Mouse (Mus musculus) right cerebral cortex, postnatal 36 days (tissue): ENCODE data around the gene Plpp2.

ENCODE experiments used
- DNase-seq, 2 experiments: peaks; one replicate each; pipeline ENCODE4 v3.0.0; 2022; ENCODE audit warnings: low spot score in 2 of 2, mixed read lengths in 1 of 2

Gene Plpp2

GRCm38 (mm10) chr10:79533126-79533911 is at the start of gene Plpp2:
Plpp2 (minus strand) TSS chr10:79533796.
- DNase-seq, result no peak

GRCm38 (mm10) chr10:79581501-79581900 is 47.9 kb upstream of the Plpp2 start:
- no peak for DNase-seq

- no peak for DNase-seq
These were observed 47.2 kb upstream of the Plpp2 start for GRCm38 (mm10) chr10:79580811-79581210.

- no peak for DNase-seq
These were observed 46.8 kb upstream of the Plpp2 start for GRCm38 (mm10) chr10:79580356-79580755.

- no peak for DNase-seq
These were observed 46.2 kb upstream of the Plpp2 start for GRCm38 (mm10) chr10:79579781-79580180.

GRCm38 (mm10) chr10:79578891-79579290 is 45.3 kb upstream of the Plpp2 start:
- DNase-seq, result no peak

GRCm38 (mm10) chr10:79578276-79578675 is 44.7 kb upstream of the Plpp2 start:
- DNase-seq, result no peak

GRCm38 (mm10) chr10:79577376-79577775 is 43.8 kb upstream of the Plpp2 start:
- DNase-seq, result no peak

GRCm38 (mm10) chr10:79575754-79576153 is 42.2 kb upstream of the Plpp2 start:
- no peak for DNase-seq

GRCm38 (mm10) chr10:79574796-79575195 is 41.2 kb upstream of the Plpp2 start:
- no peak for DNase-seq

GRCm38 (mm10) chr10:79574350-79574749 is 40.8 kb upstream of the Plpp2 start:
- DNase-seq, result no peak

GRCm38 (mm10) chr10:79573611-79574010 is 40.0 kb upstream of the Plpp2 start:
- DNase-seq, result no peak

- DNase-seq, result no peak
These were observed 37.7 kb upstream of the Plpp2 start for GRCm38 (mm10) chr10:79571314-79571713.

GRCm38 (mm10) chr10:79569921-79570320 is 36.3 kb upstream of the Plpp2 start:
- no peak for DNase-seq

GRCm38 (mm10) chr10:79559716-79560115 is 26.1 kb upstream of the Plpp2 start:
- no peak for DNase-seq

- DNase-seq, result no peak
These were observed 23.9 kb upstream of the Plpp2 start for GRCm38 (mm10) chr10:79557496-79557895.

- DNase-seq, result peak in 1 of 2 experiments; percentile 0
These were observed 23.4 kb upstream of the Plpp2 start for GRCm38 (mm10) chr10:79556951-79557350.

- DNase-seq, result no peak
These were observed 21.7 kb upstream of the Plpp2 start for GRCm38 (mm10) chr10:79555238-79555724.

- peak; percentile 71 to 77 for DNase-seq
These were observed 21.0 kb upstream of the Plpp2 start, which contains the start of gene Mier2 for GRCm38 (mm10) chr10:79554330-79555237. Mier2 (minus strand) TSS chr10:79555199.

- DNase-seq, result peak in 1 of 2 experiments; percentile 0
These were observed 20.1 kb upstream of the Plpp2 start for GRCm38 (mm10) chr10:79553691-79554090.

- no peak for DNase-seq
These were observed 19.6 kb upstream of the Plpp2 start for GRCm38 (mm10) chr10:79553176-79553575.

GRCm38 (mm10) chr10:79552531-79552930 is 18.9 kb upstream of the Plpp2 start:
- DNase-seq, result no peak
